Mouse (Mus musculus) duodenum, adult 2 months (tissue): Measurements from ENCODE around the gene Sycp3. TPM values are rescaled to one million over a fixed set of nuclear protein-coding genes. Genes with fewer than 3 reads are reported as not detected.

Source experiments
- polyA plus RNA-seq: library from polyadenylated mRNA; depleted of rRNA; stranded (reverse); fragments of >200 nt; gene quantifications from 2 replicates; pipeline ENCODE4 v1.2.3, GENCODE M21; 2012; ENCODE audit warnings: low replicate concordance; rRNA removed

Sycp3 gene
- polyA plus RNA-seq, result not detected in 2 replicates

GRCm38 (mm10) chr10:88459502-88459992 is at the start of gene Sycp3:
Gene Sycp3, plus strand, starts transcription at chr10:88459569.

DNA sequence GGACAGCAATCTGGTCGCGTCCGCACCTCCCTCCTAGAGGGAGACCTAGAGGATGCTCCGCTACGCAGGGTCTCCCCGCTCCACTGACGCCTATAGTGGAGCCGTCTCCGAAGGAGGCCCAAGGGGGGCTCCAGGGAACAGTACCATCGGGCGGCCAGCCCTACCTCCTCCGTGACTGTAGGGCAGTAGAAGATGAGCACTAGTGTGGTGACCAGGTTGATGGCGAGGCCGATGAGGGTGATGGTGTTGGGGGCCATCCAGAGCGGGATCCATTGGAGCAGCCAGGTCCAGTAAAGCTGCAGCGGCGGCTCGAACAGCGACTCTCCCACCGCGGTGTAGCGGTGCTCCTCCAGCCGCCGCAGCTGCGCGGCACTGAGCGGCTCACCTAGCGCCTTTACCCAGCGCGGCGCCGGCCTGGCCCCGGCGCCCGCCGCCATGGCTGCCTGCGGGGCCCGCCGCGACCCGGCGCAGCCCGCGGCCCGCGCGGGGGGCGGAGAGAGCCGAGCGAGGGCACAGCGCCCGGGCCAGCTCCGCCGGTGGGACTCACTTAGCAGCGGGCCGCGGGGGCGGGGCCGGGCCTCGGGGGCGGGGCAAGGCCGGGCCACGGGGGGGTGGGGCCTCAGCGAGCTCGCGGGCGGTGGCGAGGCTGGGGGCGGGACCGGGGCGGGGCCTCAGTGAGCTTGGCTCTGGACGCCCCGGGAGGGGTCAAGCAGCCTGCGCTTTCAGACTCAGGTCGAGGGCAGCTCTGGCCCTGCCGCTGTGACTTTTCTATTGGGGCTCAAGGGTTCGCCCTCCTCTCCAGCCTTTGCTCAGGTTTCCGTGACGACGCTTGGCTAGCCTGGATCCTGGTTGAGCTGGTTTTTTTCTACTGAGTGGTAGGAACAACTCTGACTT is 44.3 kb downstream of the Sycp3 start, which contains the start of gene Chpt1:
TSS of gene Chpt1 (minus strand) at position 653 of the 894 bp plus-strand sequence.

Other genes starting within 250 kb of the Sycp3 start
- 3.2 and 4.3 TPM in 2 replicates for gene Dram1, start 80.5 kb upstream of the Sycp3 start, polyA plus RNA-seq
- gene Gnptab, start 80.4 kb upstream of the Sycp3 start, polyA plus RNA-seq, result 2.1 and 2.8 TPM in 2 replicates
- 109 and 177 TPM in 2 replicates for gene Chpt1, start 44.5 kb downstream of the Sycp3 start, polyA plus RNA-seq
- gene Mybpc1, start 145.6 kb downstream of the Sycp3 start, polyA plus RNA-seq, result not detected in 2 replicates
- gene Spic, start 225.4 kb downstream of the Sycp3 start, polyA plus RNA-seq, result 0.07 TPM in 1 of 2 replicates, not detected in the other